Mouse (Mus musculus) heart, adult 2 months (tissue): ENCODE results near the gene Tbx21.
A peak's percentile ranks its signal among the peaks of the same experiment; 100 is the strongest.

Source experiments
- CTCF ChIP-seq: fragments of 200-600 bp; IDR thresholded peaks from 2 replicates; pipeline ENCODE4 v1.8.1; 2022; ENCODE audit warnings: antibody characterized with exemption, mild to moderate bottlenecking, moderate library complexity
- POLR2A ChIP-seq: fragments of 200-500 bp; IDR thresholded peaks from 2 replicates; pipeline ENCODE4 v1.6.1; 2011; ENCODE audit warnings: mild to moderate bottlenecking, low read depth, low read length, control low read depth; ENCODE audit not compliant: insufficient read depth

DNA sequence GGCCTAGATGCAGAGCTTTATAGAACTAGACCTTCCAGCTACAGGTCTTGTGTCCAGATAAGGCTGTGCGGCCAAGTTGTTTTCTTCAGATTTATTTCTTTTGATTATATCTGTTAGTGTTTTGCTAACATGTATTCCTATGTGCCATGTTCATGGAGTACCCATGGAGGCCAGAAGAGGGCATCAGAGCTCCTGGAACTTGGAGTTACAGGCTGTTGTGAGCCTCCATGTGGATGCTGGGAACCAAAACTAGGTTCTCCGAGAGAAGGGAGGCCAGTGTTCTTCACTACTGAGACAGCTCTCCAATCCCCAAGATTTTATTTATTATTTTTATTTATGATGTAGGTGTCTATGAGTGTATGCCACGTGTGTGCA, 51.2 kb downstream of the Tbx21 start:
- TF ChIP-seq CTCF (peak; percentile 54), POLR2A (no peak)
